23 mouse cellular contexts compared by ENCODE assay signal in the genomic region with DNA sequence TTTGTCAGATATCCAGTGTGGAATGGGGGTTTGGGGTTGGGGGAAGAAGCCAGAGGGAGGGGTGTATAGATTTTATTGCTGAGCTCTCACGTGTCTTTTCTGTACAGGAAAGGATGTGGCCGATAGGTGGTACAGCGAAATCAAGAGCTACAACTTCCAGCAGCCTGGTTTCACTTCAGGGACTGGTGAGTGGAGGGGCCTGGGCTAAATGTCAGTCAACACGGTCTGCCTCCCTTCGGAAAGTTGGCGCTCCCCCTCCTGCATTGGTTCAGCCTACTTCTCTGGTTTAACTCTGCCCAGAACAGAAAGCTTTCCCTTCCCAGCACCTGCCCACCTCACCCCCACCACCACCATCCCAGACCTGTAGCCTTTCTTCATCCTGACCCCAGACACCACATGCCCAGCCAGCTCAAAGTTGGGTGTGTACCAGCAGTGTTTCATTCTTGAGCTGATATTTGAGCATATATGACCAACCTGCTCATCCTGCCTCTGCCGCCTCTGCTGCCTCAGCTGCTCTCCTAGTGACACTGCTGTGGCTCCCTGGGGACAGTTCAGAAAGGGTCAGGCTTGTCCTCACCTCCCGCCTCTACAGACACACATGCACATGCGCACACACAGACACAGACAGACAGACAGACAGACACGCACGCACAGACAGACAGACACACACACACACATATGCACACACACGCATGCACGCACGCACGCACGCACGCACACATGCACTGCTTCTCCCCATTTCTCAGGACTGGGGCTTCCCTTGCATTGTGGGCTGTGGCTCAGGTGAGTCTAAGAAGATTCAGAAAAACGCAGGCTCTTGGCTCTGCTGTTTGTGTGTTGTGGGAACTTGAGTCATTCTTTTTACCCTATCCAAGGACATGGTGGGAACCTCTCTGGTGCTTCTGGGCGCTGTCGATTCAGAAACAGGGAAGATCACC. TPM values are rescaled to one million over a fixed set of nuclear protein-coding genes. Genes with fewer than 3 reads are reported as not detected.
DNase-seq lines count a peak whose midpoint lies in the region; ATAC-seq lines count a peak whose summit lies in the region.
"Had no signal": no experiment of that assay in that cellular context is flagged by ENCODE, and none has a peak within 500 bp of the region (broad histone marks: within the 10 kb centered on the region; RNA-seq: fewer than 3 reads in every experiment).

No protein-coding gene starts in this region.

- WGBS in hindbrain, embryonic 10.5 days, result 79% methylated on average over 20 of the region's 20 CpGs
- WGBS in hindbrain, embryonic 16.5 days, result 84% methylated on average over 20 of the region's 20 CpGs

- no peaks in the 10 kb centered on the region for H3K9me3 ChIP-seq in hindbrain, embryonic 10.5 days
- no peaks in the 10 kb centered on the region for H3K9me3 ChIP-seq in hindbrain, embryonic 16.5 days (ENCODE audit: control insufficient read depth, low read length)
- H3K9me3 ChIP-seq: limb, embryonic 13.5 days; midbrain, embryonic 12.5 days; stomach, embryonic 15.5 days had no signal

- H3K36me3 ChIP-seq in hindbrain, embryonic 10.5 days, result 0 out of 2 replicates have a peak, but pooled peaks cover 3% of the 10 kb centered on the region
- no peaks in the 10 kb centered on the region for H3K36me3 ChIP-seq in hindbrain, embryonic 16.5 days (ENCODE audit: control insufficient read depth, insufficient read depth, low read length)
- H3K36me3 ChIP-seq: midbrain, embryonic 12.5 days; stomach, embryonic 15.5 days had no signal

- peaks cover 22% of the 10 kb centered on the region for H3K27me3 ChIP-seq in hindbrain, embryonic 10.5 days (ENCODE audit: insufficient read depth, poor library complexity, severe bottlenecking)
- H3K27me3 ChIP-seq in hindbrain, embryonic 16.5 days (replicated peaks; ENCODE audit: control insufficient read depth, insufficient read depth, low read length), result no peaks in the 10 kb centered on the region
- H3K27me3 ChIP-seq: limb, embryonic 13.5 days; stomach, embryonic 15.5 days had no signal

- ATAC-seq in hindbrain, embryonic 16.5 days, result no peak
- ATAC-seq in activated CD4-positive, CD25-positive, alpha-beta regulatory T cell, adult 4 months, result peak; percentile 33
- ATAC-seq: hindbrain, postnatal 0 days had no signal

- DNase-seq in hindbrain, embryonic 10.5 days (ENCODE audit: low spot score), result no peak
- DNase-seq in thymus, postnatal 25 days, result peak; percentile 33
- DNase-seq in thymus, postnatal 36 days, result no peak
- DNase-seq in naive thymus-derived CD4-positive, alpha-beta T cell, adult 2 months (ENCODE audit: low read depth), result peak; percentile 66
- DNase-seq in embryo, embryonic 10.5 days (ENCODE audit: low spot score), result no peak
- no peak for DNase-seq in ovary, adult 18-20 months (ENCODE audit: low spot score)
- DNase-seq: adrenal gland, postnatal 14 days; cerebellum, adult 2 months; gastrocnemius, postnatal 36 days; kidney, adult 2 months; kidney, postnatal 14 days; lung, adult 2 months; lung, postnatal 36 days; right cerebral cortex, adult 18-20 months had no signal

- H3K9ac ChIP-seq in hindbrain, embryonic 16.5 days (ENCODE audit: low read depth, low read length), result no peak overlapping the region
- H3K9ac ChIP-seq: limb, embryonic 13.5 days; midbrain, embryonic 12.5 days; stomach, embryonic 15.5 days had no signal

- peak overlapping the region; percentile 75; the same call in 1 of the 2 replicates for H3K27ac ChIP-seq in hindbrain, embryonic 10.5 days
- no peak overlapping the region for H3K27ac ChIP-seq in hindbrain, embryonic 16.5 days (ENCODE audit: low read depth, low read length)
- H3K27ac ChIP-seq: midbrain, embryonic 12.5 days had no signal

- no peak overlapping the region for H3K4me2 ChIP-seq in hindbrain, embryonic 16.5 days (ENCODE audit: low read length)
- H3K4me2 ChIP-seq: midbrain, embryonic 12.5 days had no signal

- H3K4me3 ChIP-seq in hindbrain, embryonic 10.5 days, result no peak overlapping the region
- no peak overlapping the region for H3K4me3 ChIP-seq in hindbrain, embryonic 16.5 days (ENCODE audit: low read length)
- H3K4me3 ChIP-seq: limb, embryonic 13.5 days; midbrain, embryonic 12.5 days; stomach, embryonic 15.5 days had no signal

- H3K4me1 ChIP-seq in hindbrain, embryonic 10.5 days (replicated peaks), result peaks cover 60% of the 10 kb centered on the region
- peaks cover 16% of the 10 kb centered on the region for H3K4me1 ChIP-seq in hindbrain, embryonic 16.5 days (ENCODE audit: control insufficient read depth, insufficient read depth, low read depth, low read length)

RNA-seq across cellular contexts. Expression of a gene that starts 12.6 kb away (rescaled TPM):
- polyA plus RNA-seq in hindbrain, embryonic 10.5 days (2016; fragmentation: Nextera tagmentation; extraction: Ambion mirVana), result not detected in 2 replicates
- not detected in 2 replicates for polyA plus RNA-seq in hindbrain, embryonic 16.5 days (2015; fragmentation: Nextera tagmentation; extraction: Ambion mirVana)
- under 1 TPM in 1 of 2 experiments, not detected in 1; 0.24 TPM for polyA plus RNA-seq in activated CD4-positive, CD25-positive, alpha-beta regulatory T cell, adult 4 months (2017; shearing (Covaris generic))
- polyA plus RNA-seq: cerebellum, adult 2 months; embryonic facial prominence, embryonic 14.5 days; forebrain, embryonic 11.5 days; hindbrain, postnatal 0 days; limb, embryonic 13.5 days; midbrain, embryonic 12.5 days; small intestine, adult 2 months; stomach, embryonic 15.5 days had no signal

RNA-seq across cellular contexts. Expression of a gene that starts 13.5 kb away (rescaled TPM):
- 70.2 and 84.9 TPM in 2 replicates for polyA plus RNA-seq in hindbrain, embryonic 10.5 days (2016; fragmentation: Nextera tagmentation; extraction: Ambion mirVana)
- 32.5 and 39.4 TPM in 2 replicates for polyA plus RNA-seq in hindbrain, embryonic 16.5 days (2015; fragmentation: Nextera tagmentation; extraction: Ambion mirVana)
- 100 to 1,000 TPM; 215 to 250 TPM for polyA plus RNA-seq in activated CD4-positive, CD25-positive, alpha-beta regulatory T cell, adult 4 months (2017; shearing (Covaris generic))

RNA-seq across cellular contexts. Expression of a gene that starts 33.6 kb away (rescaled TPM):
- polyA plus RNA-seq in hindbrain, embryonic 10.5 days (2016; fragmentation: Nextera tagmentation; extraction: Ambion mirVana), result 220 and 239 TPM in 2 replicates
- polyA plus RNA-seq in hindbrain, embryonic 16.5 days (2015; fragmentation: Nextera tagmentation; extraction: Ambion mirVana), result 332 and 364 TPM in 2 replicates
- 100 to 1,000 TPM; 109 to 116 TPM for polyA plus RNA-seq in activated CD4-positive, CD25-positive, alpha-beta regulatory T cell, adult 4 months (2017; shearing (Covaris generic))

Comparison
In these comparisons a context has a peak if more than half of its experiments do, and no peak if none do; other contexts are left out.
1. DNase-seq: peak in thymus, postnatal 25 days (single experiment) and naive thymus-derived CD4-positive, alpha-beta T cell, adult 2 months (single experiment); none in hindbrain, embryonic 10.5 days (single experiment), thymus, postnatal 36 days (0 of 2), embryo, embryonic 10.5 days (single experiment) and ovary, adult 18-20 months (single experiment).